Mouse (Mus musculus) MEL (cell line): Measurements from ENCODE around the gene Tmem82. TPM values are rescaled to one million over a fixed set of nuclear protein-coding genes. Genes with fewer than 3 reads are reported as not detected.

Experiments used
- DNase-seq: peaks from one replicate; pipeline ENCODE4 v3.0.0; 2011; ENCODE audit warnings: low read depth, low spot score
- H3K27ac ChIP-seq: 2 replicates; pipeline ENCODE4 v1.5.1; 2012; ENCODE audit warnings: low read depth, mild to moderate bottlenecking, control low read depth, low read length, moderate library complexity; ENCODE audit not compliant: control insufficient read depth
- H3K27me3 ChIP-seq, 2 experiments: fragments of 150-350 bp in 1 of 2; sonication (generic) in 1 of 2; 2 replicates each; pipeline ENCODE4 v1.6.1; 2012; ENCODE audit warnings: low read length in 2 of 2, mild to moderate bottlenecking in 2 of 2, improper control_type of control experiment in 1 of 2, moderate library complexity in 1 of 2; ENCODE audit not compliant: insufficient read depth in 2 of 2, control insufficient read depth in 1 of 2
- H3K36me3 ChIP-seq, 2 experiments: 2 replicates each; pipeline ENCODE4 v1.6.1; 2012 to 2014; ENCODE audit warnings: low read length in 2 of 2, improper control_type of control experiment in 1 of 2, inconsistent platforms in 1 of 2, mild to moderate bottlenecking in 1 of 2; ENCODE audit not compliant: insufficient read depth in 2 of 2, control insufficient read depth in 1 of 2
- H3K4me1 ChIP-seq, 2 experiments: fragments of 150-350 bp in 1 of 2; sonication (generic) in 1 of 2; 2 replicates each; pipeline ENCODE4 v1.6.1; 2012; ENCODE audit warnings: low read length in 2 of 2, improper control_type of control experiment in 1 of 2, mild to moderate bottlenecking in 1 of 2; ENCODE audit not compliant: insufficient read depth in 2 of 2, control insufficient read depth in 1 of 2
- H3K4me3 ChIP-seq, 2 experiments: fragments of 150-350 bp in 1 of 2; sonication (generic) in 1 of 2; 2 replicates each; pipeline ENCODE4 v1.5.1; 2012; ENCODE audit warnings: low read depth in 2 of 2, low read length in 2 of 2, mild to moderate bottlenecking in 2 of 2, moderate library complexity in 2 of 2, control low read depth in 1 of 2, improper control_type of control experiment in 1 of 2; ENCODE audit not compliant: control insufficient read depth in 1 of 2, insufficient read depth in 1 of 2
- H3K79me2 ChIP-seq: 2 replicates; pipeline ENCODE4 v1.6.1; 2012; ENCODE audit warnings: mild to moderate bottlenecking, low read length, moderate library complexity; ENCODE audit not compliant: control insufficient read depth, poor library complexity, insufficient read depth
- H3K9ac ChIP-seq: 2 replicates; pipeline ENCODE4 v1.6.1; 2012; ENCODE audit warnings: low read depth, mild to moderate bottlenecking, control low read depth, low read length, moderate library complexity; ENCODE audit not compliant: control insufficient read depth, poor library complexity, severe bottlenecking
- H3K9me3 ChIP-seq: fragments of 150-350 bp; sonication (generic); replicated peaks from 2 replicates; pipeline ENCODE4 v1.6.1; 2012; ENCODE audit warnings: mild to moderate bottlenecking, low read length, improper control_type of control experiment, moderate library complexity; ENCODE audit not compliant: insufficient read depth
- EP300 ChIP-seq, 2 experiments: IDR thresholded peaks; 2 replicates each; pipeline ENCODE4 v1.6.1; 2011; ENCODE audit warnings: improper control_type of control experiment in 2 of 2, low read length in 2 of 2, low read depth in 1 of 2, mild to moderate bottlenecking in 1 of 2
- ETS1 ChIP-seq: IDR thresholded peaks from 2 replicates; pipeline ENCODE4 v1.6.1; 2012; ENCODE audit warnings: low read depth, mild to moderate bottlenecking, inconsistent platforms, low read length, improper control_type of control experiment, moderate library complexity
- JUND ChIP-seq: IDR thresholded peaks from 2 replicates; pipeline ENCODE4 v1.6.1; 2011; ENCODE audit warnings: low read depth, mild to moderate bottlenecking, improper control_type of control experiment, low read length
- MAFK ChIP-seq: IDR thresholded peaks from 2 replicates; pipeline ENCODE4 v1.6.1; 2011; ENCODE audit warnings: low read depth, mild to moderate bottlenecking, low read length, improper control_type of control experiment, borderline replicate concordance
- MAZ ChIP-seq: IDR thresholded peaks from 2 replicates; pipeline ENCODE4 v1.6.1; 2012; ENCODE audit warnings: low read depth, mild to moderate bottlenecking, inconsistent platforms, low read length, improper control_type of control experiment
- NELFE ChIP-seq: IDR thresholded peaks from 2 replicates; pipeline ENCODE4 v1.6.1; 2011; ENCODE audit warnings: low read depth, low read length, improper control_type of control experiment
- NRF1 ChIP-seq: IDR thresholded peaks from 2 replicates; pipeline ENCODE4 v1.6.1; 2014; ENCODE audit warnings: low read depth, mild to moderate bottlenecking, inconsistent platforms, low read length, improper control_type of control experiment, moderate library complexity; ENCODE audit not compliant: poor library complexity, insufficient read depth, severe bottlenecking
- POLR2A ChIP-seq, 2 experiments: IDR thresholded peaks; 2 replicates each; pipeline ENCODE4 v1.6.1; 2011 to 2012; ENCODE audit warnings: low read length in 2 of 2, mild to moderate bottlenecking in 2 of 2, control low read depth in 1 of 2, improper control_type of control experiment in 1 of 2, low read depth in 1 of 2, moderate library complexity in 1 of 2; ENCODE audit not compliant: control insufficient read depth in 1 of 2, insufficient read depth in 1 of 2, poor library complexity in 1 of 2
- POLR2AphosphoS2 ChIP-seq: IDR thresholded peaks from 2 replicates; pipeline ENCODE4 v1.6.1; 2011; ENCODE audit warnings: low read length, improper control_type of control experiment
- POLR2AphosphoS5 ChIP-seq: IDR thresholded peaks from 2 replicates; pipeline ENCODE4 v1.6.1; 2012; ENCODE audit warnings: low read depth, borderline replicate concordance, mild to moderate bottlenecking, inconsistent platforms, low read length, moderate library complexity, mixed read lengths
- USF1 ChIP-seq: IDR thresholded peaks from 2 replicates; pipeline ENCODE4 v1.6.1; 2014; ENCODE audit warnings: low read depth, mild to moderate bottlenecking, inconsistent platforms, low read length, improper control_type of control experiment, moderate library complexity
- polyA plus RNA-seq, 2 experiments: library from polyadenylated mRNA; stranded (reverse) in 1 of 2; unstranded in 1 of 2; fragments of >175 nt in 1 of 2; fragments of >200 nt in 1 of 2; gene quantifications; 2 replicates each; pipeline versions ENCODE4 v1.2.1 to v1.2.4; 2012; ENCODE audit warnings: low replicate concordance in 2 of 2, low read depth in 1 of 2; ENCODE audit not compliant: insufficient read length in 2 of 2, insufficient read depth in 1 of 2, missing spikeins in 1 of 2
- total RNA-seq: library from RNA; depleted of rRNA; stranded (reverse); fragments of 300-350 nt; gene quantifications from 2 replicates; pipeline ENCODE4 v1.2.3, GENCODE M21; 2012

Tmem82 gene
- total and polyA plus RNA-seq, 3 experiments = 0.21 TPM; not detected in 2

GRCm38 (mm10) chr4:141641961-141642811, 23.8 kb upstream of the Tmem82 start:
- H3K9me3 ChIP-seq = no peaks in the 10 kb centered on the region
- no peak overlapping the region for H3K4me3 ChIP-seq
- H3K27me3 ChIP-seq = no peaks in the 10 kb centered on the region
- TF ChIP-seq ETS1 (no peak), POLR2A (IDR thresholded peaks at IDR 0.05; ENCODE audit: control insufficient read depth in 1 of 2, insufficient read depth in 1 of 2, low read depth in 1 of 2, low read length in 2 of 2, poor library complexity in 1 of 2) (no peak), NELFE (no peak), MAZ (no peak), JUND (no peak), EP300 (IDR thresholded peaks at IDR 0.05; ENCODE audit: low read depth in 1 of 2, low read length in 2 of 2) (no peak)
- H3K27ac ChIP-seq = no peak overlapping the region
- H3K79me2 ChIP-seq = no peaks in the 10 kb centered on the region
- DNase-seq = no peak
- H3K4me1 ChIP-seq = no peaks in the 10 kb centered on the region
- H3K9ac ChIP-seq = no peak overlapping the region
- no peaks in the 10 kb centered on the region; a peak in 1 of 4 replicates for H3K36me3 ChIP-seq

- no peak for TF ChIP-seq NRF1
- TF ChIP-seq USF1 = no peak
- no peak overlapping the region for H3K9ac ChIP-seq
- no peak for DNase-seq
- no peaks in the 10 kb centered on the region for H3K9me3 ChIP-seq
- H3K4me3 ChIP-seq = no peak overlapping the region
- H3K79me2 ChIP-seq = no peaks in the 10 kb centered on the region
- no peaks in the 10 kb centered on the region for H3K4me1 ChIP-seq
- H3K27me3 ChIP-seq = no peaks in the 10 kb centered on the region
- H3K36me3 ChIP-seq = no peaks in the 10 kb centered on the region; a peak in 1 of 4 replicates
- H3K27ac ChIP-seq = no peak overlapping the region
These were observed 22.9 kb upstream of the Tmem82 start for GRCm38 (mm10) chr4:141641353-141641771.

DNA sequence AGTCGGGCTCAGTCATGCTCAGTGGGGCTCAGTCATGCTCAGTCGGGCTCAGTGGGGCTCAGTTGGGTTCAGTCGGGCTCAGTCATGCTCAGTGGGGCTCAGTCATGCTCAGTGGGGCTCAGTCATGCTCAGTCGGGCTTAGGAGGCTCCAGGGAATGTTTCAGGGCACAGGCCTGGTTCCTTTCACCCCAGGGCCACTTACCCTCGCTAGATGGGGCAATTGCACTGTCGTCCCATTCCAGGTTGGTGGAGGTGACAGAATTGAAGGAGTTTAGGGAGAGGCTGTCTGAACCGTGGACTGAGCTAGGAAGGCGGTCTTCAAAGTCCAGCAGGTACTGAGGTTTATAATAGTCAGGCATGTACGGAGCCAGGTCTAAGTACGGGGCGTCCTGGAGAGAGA, 21.0 kb upstream of the Tmem82 start:
- no peak for DNase-seq
- Histone ChIP-seq H3K36me3 (no peaks in the 10 kb centered on the region; a peak in 1 of 4 replicates), H3K27me3 (no peaks in the 10 kb centered on the region), H3K79me2 (no peaks in the 10 kb centered on the region), H3K9ac (no peak overlapping the region)
- no peak for TF ChIP-seq MAFK
- no peak for TF ChIP-seq POLR2A (IDR thresholded peaks at IDR 0.05; ENCODE audit: control insufficient read depth in 1 of 2, insufficient read depth in 1 of 2, low read depth in 1 of 2, low read length in 2 of 2, poor library complexity in 1 of 2)
- TF ChIP-seq POLR2AphosphoS5 = no peak
- no peak for TF ChIP-seq POLR2AphosphoS2
- TF ChIP-seq, all 39 proteins: peak for 0
- Histone ChIP-seq H3K27ac (no peak overlapping the region), H3K4me1 (no peaks in the 10 kb centered on the region), H3K9me3 (no peaks in the 10 kb centered on the region), H3K4me3 (no peak overlapping the region)
